Mouse (Mus musculus) adrenal gland, postnatal 14 days (tissue): Measurements from ENCODE around the gene Gas6. TPM values are rescaled to one million over a fixed set of nuclear protein-coding genes. Genes with fewer than 3 reads are reported as not detected.

Experiments
- DNase-seq: peaks from one replicate; pipeline ENCODE4 v3.0.0; 2021; ENCODE audit warnings: mixed read lengths
- total RNA-seq: library from RNA; stranded (reverse); gene quantifications from 2 replicates; pipeline ENCODE4 v1.2.3, GENCODE M21; 2021

Gene Gas6
- total RNA-seq, 1 experiment from 2014 or later: 81.6 TPM

- peak; percentile 99 for DNase-seq
These were observed 12.6 kb upstream of the Gas6 start for GRCm38 (mm10) chr8:13506849-13507248.

GRCm38 (mm10) chr8:13504894-13505674, 10.8 kb upstream of the Gas6 start:
- DNase-seq: no peak

GRCm38 (mm10) chr8:13503936-13504606, 9.8 kb upstream of the Gas6 start:
- DNase-seq: peak; percentile 71

- no peak for DNase-seq
These were observed 6.9 kb upstream of the Gas6 start for GRCm38 (mm10) chr8:13501221-13501620.

- DNase-seq: peak; percentile 59
These were observed 1.3 kb downstream of the Gas6 start for GRCm38 (mm10) chr8:13493011-13493410.

GRCm38 (mm10) chr8:13492198-13492995, 1.9 kb downstream of the Gas6 start:
- peak; percentile 74 for DNase-seq

- no peak for DNase-seq
These were observed 2.7 kb downstream of the Gas6 start for GRCm38 (mm10) chr8:13491491-13492010.

- no peak for DNase-seq
These were observed 4.0 kb downstream of the Gas6 start for GRCm38 (mm10) chr8:13489986-13490910.

GRCm38 (mm10) chr8:13489351-13489750, 4.9 kb downstream of the Gas6 start:
- peak; percentile 2 for DNase-seq

GRCm38 (mm10) chr8:13483191-13483590, 11.1 kb downstream of the Gas6 start:
- DNase-seq: no peak

- DNase-seq: peak; percentile 64
These were observed 12.0 kb downstream of the Gas6 start for GRCm38 (mm10) chr8:13482101-13482801.

GRCm38 (mm10) chr8:13481596-13481995, 12.7 kb downstream of the Gas6 start:
- DNase-seq: peak; percentile 60

- DNase-seq: peak; percentile 55
These were observed 13.2 kb downstream of the Gas6 start for GRCm38 (mm10) chr8:13481089-13481554.

GRCm38 (mm10) chr8:13475892-13476291, 18.4 kb downstream of the Gas6 start:
- peak; percentile 8 for DNase-seq

- DNase-seq: peak; percentile 71
These were observed 22.0 kb downstream of the Gas6 start for GRCm38 (mm10) chr8:13472284-13472683.

GRCm38 (mm10) chr8:13471484-13471883, 22.8 kb downstream of the Gas6 start:
- no peak for DNase-seq

GRCm38 (mm10) chr8:13468737-13469136, 25.6 kb downstream of the Gas6 start:
- no peak for DNase-seq

- peak; percentile 49 for DNase-seq
These were observed 27.3 kb downstream of the Gas6 start for GRCm38 (mm10) chr8:13466989-13467388.

- peak; percentile 4 for DNase-seq
These were observed 29.0 kb downstream of the Gas6 start for GRCm38 (mm10) chr8:13465324-13465723.

- DNase-seq: peak; percentile 87
These were observed 31.9 kb downstream of the Gas6 start for GRCm38 (mm10) chr8:13462392-13462791.

GRCm38 (mm10) chr8:13461843-13462242, 32.4 kb downstream of the Gas6 start:
- peak; percentile 89 for DNase-seq
